Mouse (Mus musculus) heart, postnatal 0 days (tissue): ENCODE data around the gene Lrig1.

ENCODE experiments used
- CTCF ChIP-seq: IDR thresholded peaks from 2 replicates; pipeline ENCODE4 v1.5.1; 2016; ENCODE audit warnings: antibody characterized with exemption, control low read depth, low read depth
- EP300 ChIP-seq: IDR thresholded peaks from 2 replicates; pipeline ENCODE4 v1.6.1; 2016; ENCODE audit warnings: antibody characterized with exemption, low read depth

- TF ChIP-seq CTCF (no peak), EP300 (no peak)
Observed at GRCm38 (mm10) chr6:94560896-94561295, 139.1 kb downstream of the Lrig1 start.
